Mouse (Mus musculus) megakaryocyte, embryonic 14.5 days (primary cell): ENCODE measurements around the gene Wdr54.

Experiments used
- FLI1 ChIP-seq: IDR thresholded peaks from 2 replicates; pipeline ENCODE4 v1.6.1; 2012; ENCODE audit warnings: low read length, inconsistent platforms, mixed read lengths
- GATA1 ChIP-seq: IDR thresholded peaks from 3 replicates; pipeline ENCODE4 v1.6.1; 2012; ENCODE audit warnings: mixed read lengths, low read length, inconsistent platforms, borderline replicate concordance

GRCm38 (mm10) chr6:83156259-83156684 lies at the start of gene Wdr54, which contains the start of gene 1700003E16Rik:
- TF ChIP-seq GATA1 (no peak), FLI1 (no peak)
